Mouse (Mus musculus) bone marrow, adult 2 months (tissue): ENCODE measurements at regions not wholly inside any gene's neighbourhood (a gene's known extent, or its start where the extent isn't known, plus 50 kb on each side); places are given as distances from the start of the nearest gene placed in this dataset.

Experiments used
- H3K27ac ChIP-seq: fragments of 200-500 bp; 2 replicates; pipeline ENCODE4 v1.5.1; 2012; ENCODE audit warnings: low read depth, mild to moderate bottlenecking, control low read depth, inconsistent platforms, low read length; ENCODE audit not compliant: control insufficient read depth, poor library complexity, insufficient read depth
- H3K4me1 ChIP-seq: fragments of 200-500 bp; 2 replicates; pipeline ENCODE4 v1.6.1; 2011; ENCODE audit warnings: low read length; ENCODE audit not compliant: control insufficient read depth, insufficient read depth
- H3K4me3 ChIP-seq: fragments of 200-500 bp; replicated peaks from 2 replicates; pipeline ENCODE3; 2011; ENCODE audit warnings: mild to moderate bottlenecking, low read depth, low read length, control low read depth; ENCODE audit not compliant: control insufficient read depth
- CTCF ChIP-seq: fragments of 200-500 bp; IDR thresholded peaks from 2 replicates; pipeline ENCODE4 v1.5.1; 2011; ENCODE audit warnings: low read length, control low read depth; ENCODE audit not compliant: control insufficient read depth, insufficient read depth
- POLR2A ChIP-seq: fragments of 200-500 bp; IDR thresholded peaks from 2 replicates; pipeline ENCODE4 v1.6.1; 2011; ENCODE audit warnings: low read depth, mild to moderate bottlenecking, control low read depth, low read length, borderline replicate concordance; ENCODE audit not compliant: control insufficient read depth
- WGBS: fragments of 180-500 bp; shearing (Covaris S2); methylation state at CpG from one replicate; pipeline ENCODE4 v1.1.7; 2018; 5-methylcytosine and 5-hydroxymethylcytosine counted together

DNA sequence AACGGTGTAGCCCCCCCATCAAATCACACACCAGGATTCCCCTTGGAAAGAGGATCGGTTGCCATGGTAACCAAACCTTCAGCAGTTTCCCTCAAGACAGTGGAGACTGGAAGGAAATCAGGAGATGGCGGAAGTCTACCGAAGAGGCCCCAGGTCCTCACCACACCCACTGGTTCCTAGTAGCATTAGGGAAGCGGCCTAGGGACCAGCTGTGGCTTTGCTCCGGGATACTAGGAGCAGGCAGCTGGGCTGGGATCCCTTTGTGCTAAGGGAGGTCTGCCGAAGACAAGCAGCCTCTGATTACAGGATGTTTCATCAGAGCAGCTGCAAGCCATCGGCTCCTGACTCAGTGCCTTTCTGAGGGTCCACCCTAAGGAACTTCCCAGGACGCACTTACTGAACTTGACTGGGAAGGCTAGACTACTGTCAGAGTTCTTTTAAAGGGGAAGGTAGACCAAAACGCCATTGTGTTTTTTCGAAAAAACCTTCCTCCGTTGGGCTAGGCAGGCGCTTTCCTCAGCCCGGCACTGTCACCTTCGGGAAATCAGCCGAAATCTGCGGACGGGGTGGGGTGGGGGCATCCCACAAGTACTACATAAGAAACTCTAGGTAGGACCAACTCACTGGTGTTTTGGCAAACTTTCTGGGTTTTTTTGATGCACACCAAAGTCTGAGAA lies 139.9 kb downstream of the Mtx2 start:
- TF ChIP-seq CTCF: no peak
- TF ChIP-seq POLR2A: no peak
- no peaks in the 10 kb centered on the region for H3K4me1 ChIP-seq
- H3K27ac ChIP-seq: no peak overlapping the region
- WGBS: 39% methylated on average over 18 of the region's 18 CpGs
- H3K4me3 ChIP-seq: no peak overlapping the region

DNA sequence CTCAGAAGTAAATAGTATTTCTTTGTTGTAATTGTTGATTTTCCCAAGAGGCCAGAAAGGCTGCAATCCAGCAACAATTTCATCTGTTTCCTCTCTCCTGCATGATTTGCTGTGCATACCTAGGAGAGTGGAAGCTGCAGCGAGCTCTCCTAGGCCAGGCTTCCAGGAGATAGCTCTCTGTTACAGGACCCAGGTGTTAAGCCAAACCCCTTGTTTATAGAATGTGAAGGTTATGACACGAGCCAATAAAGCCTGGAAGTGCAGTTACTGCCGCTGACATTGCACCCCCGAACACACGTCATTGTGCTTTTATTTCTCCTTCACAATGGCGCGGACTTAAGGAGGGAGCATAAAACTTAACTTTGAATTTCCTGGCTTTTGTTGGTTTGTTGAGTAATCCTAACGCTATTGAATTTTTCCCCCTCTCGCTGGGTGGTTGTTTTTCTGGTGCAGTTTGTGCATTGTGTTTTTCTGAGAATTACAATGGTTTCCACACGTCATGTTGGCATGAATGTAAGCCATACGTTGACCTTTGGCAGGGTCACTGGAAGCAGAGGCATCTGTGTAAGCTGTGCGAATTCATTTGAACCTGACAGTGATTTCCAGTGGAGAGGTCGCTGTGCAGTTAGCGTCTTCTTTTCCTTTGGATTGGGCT lies 145.1 kb downstream of the Mtx2 start:
- H3K27ac ChIP-seq: no peak overlapping the region
- TF ChIP-seq CTCF: no peak
- TF ChIP-seq POLR2A: no peak
- WGBS: 74% methylated on average over 14 of the region's 14 CpGs
- H3K4me1 ChIP-seq: no peaks in the 10 kb centered on the region
- H3K4me3 ChIP-seq: no peak overlapping the region

DNA sequence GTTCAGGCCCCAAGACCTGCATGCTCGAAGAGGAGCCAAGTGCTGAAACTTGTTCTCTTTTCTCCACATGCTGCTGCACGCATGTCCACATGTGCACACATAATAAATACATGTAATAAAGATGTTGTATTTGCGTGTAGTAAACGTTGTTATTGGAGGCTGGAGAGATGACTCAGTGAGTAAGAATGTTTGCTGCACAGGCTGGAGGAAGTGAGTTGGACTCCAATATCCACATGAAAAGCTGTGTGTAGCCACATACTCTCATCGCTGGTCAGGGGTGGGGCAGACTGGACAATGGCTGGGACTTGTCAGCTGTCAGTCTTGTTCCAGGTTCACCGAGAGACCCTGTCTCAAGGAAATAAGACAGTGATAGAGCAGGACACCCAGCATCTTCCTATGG lies 147.8 kb downstream of the Mtx2 start:
- 74% methylated on average over 6 of the region's 6 CpGs for WGBS
- TF ChIP-seq POLR2A (no peak), CTCF (no peak)
- no peak overlapping the region for H3K4me3 ChIP-seq

DNA sequence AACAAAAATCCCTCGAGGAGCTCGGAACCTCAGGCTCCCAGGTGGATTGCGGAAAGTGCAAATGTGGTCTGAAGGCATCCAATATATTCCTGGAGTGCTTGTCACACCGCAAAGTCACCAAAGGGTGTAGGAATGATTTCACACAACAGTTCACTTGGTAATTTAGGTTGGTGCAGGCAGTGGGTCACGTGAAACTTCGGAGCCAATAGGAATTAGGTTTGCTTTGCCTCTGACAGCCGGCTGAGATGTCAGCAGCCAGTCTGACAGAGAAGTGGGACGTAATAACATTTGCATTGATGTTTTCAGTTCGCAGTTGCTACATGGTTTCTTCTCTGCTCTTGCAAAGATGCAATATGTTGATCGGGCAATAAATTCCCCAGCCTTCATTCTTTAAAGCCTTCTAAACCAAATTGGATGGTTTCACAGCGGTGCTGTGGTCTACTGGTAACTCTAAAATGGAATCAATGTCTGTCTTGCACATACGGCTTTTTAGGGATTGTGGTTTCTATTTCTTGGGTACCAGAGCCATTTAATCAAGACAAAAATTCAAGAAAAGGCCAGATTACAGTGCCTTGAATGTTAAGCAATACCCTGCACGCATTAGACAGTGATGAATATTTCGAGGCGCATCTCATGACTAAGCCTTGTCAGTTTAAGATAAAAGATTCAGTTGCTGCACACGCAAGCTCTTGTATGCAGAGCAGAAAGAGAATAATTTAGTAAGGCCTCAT lies 149.2 kb downstream of the Mtx2 start:
- no peak for TF ChIP-seq CTCF
- TF ChIP-seq POLR2A: no peak
- Histone ChIP-seq H3K4me3 (no peak overlapping the region), H3K27ac (no peak overlapping the region), H3K4me1 (no peaks in the 10 kb centered on the region)
- 63% methylated on average over 16 of the region's 16 CpGs for WGBS

More for the DNA sequence above, 147.8 kb downstream of the Mtx2 start:
- Histone ChIP-seq H3K4me1 (no peaks in the 10 kb centered on the region), H3K27ac (no peak overlapping the region)

DNA sequence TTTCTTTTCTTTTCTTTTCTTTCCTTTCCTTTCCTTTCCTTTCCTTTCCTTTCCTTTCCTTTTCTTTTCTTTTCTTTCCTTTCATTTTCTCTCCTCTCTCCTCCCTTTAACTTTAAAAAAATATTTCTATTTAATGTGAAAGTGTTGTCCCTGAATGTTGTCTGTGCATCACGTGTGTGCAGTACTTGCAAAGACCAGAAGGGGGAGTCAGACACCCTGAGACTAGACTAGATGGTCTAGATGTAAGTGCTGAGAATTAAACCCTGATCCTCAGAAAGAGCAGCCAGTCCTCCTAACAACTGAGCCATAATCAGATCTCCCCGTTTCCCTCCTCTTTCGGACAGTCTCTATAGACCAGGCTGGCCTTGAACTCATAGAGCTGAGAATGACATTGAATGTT lies 151.7 kb downstream of the Mtx2 start:
- no peaks in the 10 kb centered on the region for H3K4me1 ChIP-seq
- WGBS: 91% methylated on average over 3 of the region's 3 CpGs
- TF ChIP-seq POLR2A (no peak), CTCF (no peak)
- no peak overlapping the region for H3K4me3 ChIP-seq
- H3K27ac ChIP-seq: no peak overlapping the region

DNA sequence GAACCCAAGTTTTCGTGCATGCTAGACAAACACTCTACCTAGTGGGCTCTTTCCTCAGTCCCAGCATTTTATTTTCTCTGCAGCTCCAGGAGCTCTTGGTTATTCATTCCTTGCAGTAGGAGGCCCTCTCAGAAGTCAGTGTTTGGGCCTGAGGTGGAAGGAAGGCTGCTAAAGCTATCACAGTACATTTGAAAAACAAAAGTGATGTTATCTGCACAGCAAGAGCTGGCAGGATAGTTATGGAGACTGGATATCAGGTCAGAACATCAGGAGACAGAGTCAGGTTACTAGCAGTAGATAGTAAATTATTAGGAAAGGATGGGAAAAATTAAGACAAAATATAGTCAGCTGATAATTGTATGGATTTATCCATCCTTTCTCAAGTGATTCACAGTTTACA lies 152.2 kb downstream of the Mtx2 start:
- H3K27ac ChIP-seq: no peak overlapping the region
- TF ChIP-seq CTCF (no peak), POLR2A (no peak)
- no peaks in the 10 kb centered on the region for H3K4me1 ChIP-seq
- no peak overlapping the region for H3K4me3 ChIP-seq
- 85% methylated on average over 1 of the region's 1 CpGs for WGBS

DNA sequence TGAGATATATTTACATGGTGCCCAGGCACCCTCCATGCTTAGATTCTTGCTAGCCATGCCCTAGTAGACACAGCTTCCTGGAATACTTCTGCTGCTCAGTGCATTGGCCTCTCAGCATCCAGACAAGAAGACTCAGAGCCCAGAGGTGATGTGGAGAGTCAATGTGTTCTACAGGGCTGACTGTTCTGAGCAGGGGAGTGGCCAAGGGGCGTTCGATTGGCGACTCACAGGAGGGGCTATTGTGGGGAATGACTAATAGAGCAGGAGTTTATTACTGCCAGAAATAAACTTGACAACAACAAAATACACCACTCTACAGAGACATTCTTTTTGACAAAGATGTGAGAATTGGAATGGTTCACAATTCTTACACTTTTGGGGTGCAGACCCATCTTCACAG lies 156.3 kb downstream of the Mtx2 start:
- H3K4me3 ChIP-seq: no peak overlapping the region
- no peak overlapping the region for H3K27ac ChIP-seq
- no peak for TF ChIP-seq CTCF
- TF ChIP-seq POLR2A: no peak
- 83% methylated on average over 3 of the region's 3 CpGs for WGBS
- H3K4me1 ChIP-seq: no peaks in the 10 kb centered on the region

DNA sequence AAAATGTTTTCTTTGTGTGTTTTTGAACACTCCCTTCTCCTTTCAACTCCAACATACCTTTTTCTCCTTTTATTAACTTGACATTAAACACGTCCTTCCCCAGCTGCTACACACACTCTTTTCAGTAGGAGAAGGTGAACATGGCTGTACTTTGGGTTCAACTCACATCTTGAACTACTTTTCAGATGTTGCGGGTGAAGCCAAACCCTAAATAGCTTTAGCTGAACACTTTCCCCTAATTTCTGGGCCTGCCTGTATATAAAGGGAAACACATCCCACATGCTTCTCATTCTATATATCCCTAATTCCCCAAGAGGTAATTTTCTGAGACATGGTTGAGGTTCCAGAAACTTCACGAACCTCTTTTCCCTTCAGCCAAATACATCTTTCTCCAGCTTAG lies 168.2 kb downstream of the Mtx2 start:
- TF ChIP-seq CTCF (no peak), POLR2A (no peak)
- WGBS: 68% methylated on average over 3 of the region's 3 CpGs
- Histone ChIP-seq H3K27ac (no peak overlapping the region), H3K4me1 (no peaks in the 10 kb centered on the region), H3K4me3 (no peak overlapping the region)
